In genomic region chr1:45619008-45619407, GRCm38 (mm10) we compare ENCODE assay signal across 22 mouse cellular contexts.
A peak's percentile ranks its signal among the peaks of the same experiment; 100 is the strongest.
DNase-seq lines count a peak whose midpoint lies in the region; ATAC-seq and TF ChIP-seq lines count a peak whose summit lies in the region.
"Had no signal": no experiment of that assay in that cellular context is flagged by ENCODE, and none has a peak within 500 bp of the region (broad histone marks: within the 10 kb centered on the region; RNA-seq: fewer than 3 reads in every experiment).

No protein-coding gene starts in this region.

- no peak overlapping the region for H3K27ac ChIP-seq in limb, embryonic 14.5 days (replicated peaks; ENCODE audit: low read depth, low read length)
- no peak overlapping the region for H3K27ac ChIP-seq in limb, embryonic 10.5 days
- no peak overlapping the region for H3K27ac ChIP-seq in lung, embryonic 15.5 days
- no peak overlapping the region for H3K27ac ChIP-seq in lung, postnatal 0 days (ENCODE audit: low read length)
- H3K27ac ChIP-seq: embryonic facial prominence, embryonic 13.5 days; embryonic facial prominence, embryonic 15.5 days; forebrain, embryonic 10.5 days; forebrain, embryonic 12.5 days had no signal

- TF ChIP-seq POLR2A in limb, embryonic 14.5 days (IDR thresholded peaks at IDR 0.05; ENCODE audit: borderline replicate concordance, extremely low read depth, insufficient read depth, insufficient read length), result no peak

- peak; percentile 41; the same call in 1 of the 2 replicates for ATAC-seq in limb, embryonic 14.5 days (ENCODE audit: low FRiP score, low read depth)
- ATAC-seq in lung, embryonic 15.5 days (ENCODE audit: borderline replicate concordance, extremely low read depth, low FRiP score, low TSS enrichment), result peak; percentile 52; the same call in 1 of the 2 replicates
- no peak for ATAC-seq in lung, postnatal 0 days
- ATAC-seq: forebrain, embryonic 14.5 days had no signal

- H3K4me3 ChIP-seq in limb, embryonic 14.5 days (replicated peaks; ENCODE audit: low read length), result no peak overlapping the region
- no peak overlapping the region for H3K4me3 ChIP-seq in limb, embryonic 10.5 days
- no peak overlapping the region for H3K4me3 ChIP-seq in lung, embryonic 15.5 days
- H3K4me3 ChIP-seq in lung, postnatal 0 days (ENCODE audit: low read depth, low read length), result no peak overlapping the region
- H3K4me3 ChIP-seq: embryonic facial prominence, embryonic 13.5 days; embryonic facial prominence, embryonic 15.5 days; erythroblast, embryonic 14.5 days; forebrain, embryonic 10.5 days; forebrain, embryonic 12.5 days had no signal

- H3K36me3 ChIP-seq in limb, embryonic 14.5 days (ENCODE audit: control insufficient read depth, insufficient read depth, low read length), result no peaks in the 10 kb centered on the region
- H3K36me3 ChIP-seq in limb, embryonic 10.5 days, result no peaks in the 10 kb centered on the region
- H3K36me3 ChIP-seq in lung, embryonic 15.5 days, result no peaks in the 10 kb centered on the region
- no peaks in the 10 kb centered on the region for H3K36me3 ChIP-seq in lung, postnatal 0 days (ENCODE audit: insufficient read depth, low read length)
- H3K36me3 ChIP-seq: embryonic facial prominence, embryonic 13.5 days; embryonic facial prominence, embryonic 15.5 days; forebrain, embryonic 10.5 days; forebrain, embryonic 12.5 days had no signal

- peak; percentile 25 for DNase-seq in limb, embryonic 14.5 days (ENCODE audit: low spot score)
- no peak for DNase-seq in limb, embryonic 10.5 days (ENCODE audit: low spot score)
- no peak for DNase-seq in lung, adult 18-20 months
- DNase-seq in lung, postnatal 0 days (ENCODE audit: low spot score), result peak; percentile 26
- no peak for DNase-seq in lung, postnatal 10 days
- DNase-seq: adrenal gland, adult 2 months; adrenal gland, postnatal 10 days; adrenal gland, postnatal 25 days; cerebellum, adult 11 months; cerebellum, adult 18-20 months; cerebellum, adult 8-10 months; cerebellum, adult 9-11 months; cerebellum, postnatal 14 days; cerebellum, postnatal 36 days; embryo, embryonic 11 days had no signal

- TF ChIP-seq CTCF in lung, postnatal 0 days (IDR thresholded peaks at IDR 0.05), result no peak

- no peak overlapping the region for H3K9ac ChIP-seq in limb, embryonic 14.5 days (ENCODE audit: low read depth, low read length, severe bottlenecking)
- no peak overlapping the region for H3K9ac ChIP-seq in lung, embryonic 15.5 days
- no peak overlapping the region for H3K9ac ChIP-seq in lung, postnatal 0 days (replicated peaks; ENCODE audit: low read depth)
- H3K9ac ChIP-seq: embryonic facial prominence, embryonic 13.5 days; embryonic facial prominence, embryonic 15.5 days; forebrain, embryonic 12.5 days had no signal

- no peak for TF ChIP-seq EP300 in lung, postnatal 0 days (IDR thresholded peaks at IDR 0.05)

- no peaks in the 10 kb centered on the region for H3K27me3 ChIP-seq in limb, embryonic 14.5 days (ENCODE audit: control insufficient read depth, insufficient read depth, low read length)
- H3K27me3 ChIP-seq in limb, embryonic 10.5 days (ENCODE audit: low read depth, poor library complexity, severe bottlenecking), result no peaks in the 10 kb centered on the region
- no peaks in the 10 kb centered on the region for H3K27me3 ChIP-seq in lung, embryonic 15.5 days
- H3K27me3 ChIP-seq in lung, postnatal 0 days (replicated peaks; ENCODE audit: insufficient read depth, low read length), result no peaks in the 10 kb centered on the region
- H3K27me3 ChIP-seq: embryonic facial prominence, embryonic 13.5 days; embryonic facial prominence, embryonic 15.5 days; forebrain, embryonic 12.5 days had no signal

- 23% methylated on average over 2 of the region's 2 CpGs for WGBS in limb, embryonic 14.5 days
- WGBS in limb, embryonic 10.5 days, result 83% methylated on average over 2 of the region's 2 CpGs
- WGBS in lung, embryonic 15.5 days, result 42% methylated on average over 2 of the region's 2 CpGs
- 60% methylated on average over 2 of the region's 2 CpGs for WGBS in lung, postnatal 0 days

- H3K4me1 ChIP-seq in limb, embryonic 14.5 days (ENCODE audit: control insufficient read depth, insufficient read depth, low read length), result 0 out of 2 replicates have a peak, but pooled peaks cover 5% of the 10 kb centered on the region
- H3K4me1 ChIP-seq in limb, embryonic 10.5 days, result no peaks in the 10 kb centered on the region
- no peaks in the 10 kb centered on the region for H3K4me1 ChIP-seq in lung, embryonic 15.5 days
- H3K4me1 ChIP-seq in lung, postnatal 0 days (ENCODE audit: insufficient read depth, low read depth, low read length), result no peaks in the 10 kb centered on the region
- H3K4me1 ChIP-seq: embryonic facial prominence, embryonic 13.5 days; embryonic facial prominence, embryonic 15.5 days; forebrain, embryonic 10.5 days; forebrain, embryonic 12.5 days had no signal

- no peak overlapping the region for H3K4me2 ChIP-seq in limb, embryonic 14.5 days (replicated peaks; ENCODE audit: low read depth, low read length, severe bottlenecking)
- no peak overlapping the region for H3K4me2 ChIP-seq in lung, embryonic 15.5 days
- no peak overlapping the region for H3K4me2 ChIP-seq in lung, postnatal 0 days (replicated peaks; ENCODE audit: low read depth, low read length)
- H3K4me2 ChIP-seq: embryonic facial prominence, embryonic 13.5 days; embryonic facial prominence, embryonic 15.5 days; forebrain, embryonic 12.5 days had no signal

- H3K9me3 ChIP-seq in limb, embryonic 14.5 days (ENCODE audit: control insufficient read depth, low read length), result no peaks in the 10 kb centered on the region
- no peaks in the 10 kb centered on the region for H3K9me3 ChIP-seq in limb, embryonic 10.5 days (replicated peaks)
- H3K9me3 ChIP-seq in lung, embryonic 15.5 days, result no peaks in the 10 kb centered on the region
- no peaks in the 10 kb centered on the region for H3K9me3 ChIP-seq in lung, postnatal 0 days (ENCODE audit: low read length)
- H3K9me3 ChIP-seq: embryonic facial prominence, embryonic 13.5 days; embryonic facial prominence, embryonic 15.5 days; forebrain, embryonic 10.5 days; forebrain, embryonic 12.5 days had no signal

Comparison
In these comparisons a context has a peak if more than half of its experiments do, and no peak if none do; other contexts are left out.
1. DNase-seq: peak in limb, embryonic 14.5 days (single experiment) and lung, postnatal 0 days (single experiment); none in limb, embryonic 10.5 days (single experiment), lung, adult 18-20 months (0 of 2) and lung, postnatal 10 days (single experiment).